Mouse (Mus musculus): ENCODE results near the gene Rab11fip2. TPM values are rescaled to one million over a fixed set of nuclear protein-coding genes. Genes with fewer than 3 reads are reported as not detected.

Rab11fip2 gene
- polyA plus RNA-seq (2012; ENCODE audit: low replicate concordance), result 0.64 and 1.4 TPM in 2 replicates

DNA sequence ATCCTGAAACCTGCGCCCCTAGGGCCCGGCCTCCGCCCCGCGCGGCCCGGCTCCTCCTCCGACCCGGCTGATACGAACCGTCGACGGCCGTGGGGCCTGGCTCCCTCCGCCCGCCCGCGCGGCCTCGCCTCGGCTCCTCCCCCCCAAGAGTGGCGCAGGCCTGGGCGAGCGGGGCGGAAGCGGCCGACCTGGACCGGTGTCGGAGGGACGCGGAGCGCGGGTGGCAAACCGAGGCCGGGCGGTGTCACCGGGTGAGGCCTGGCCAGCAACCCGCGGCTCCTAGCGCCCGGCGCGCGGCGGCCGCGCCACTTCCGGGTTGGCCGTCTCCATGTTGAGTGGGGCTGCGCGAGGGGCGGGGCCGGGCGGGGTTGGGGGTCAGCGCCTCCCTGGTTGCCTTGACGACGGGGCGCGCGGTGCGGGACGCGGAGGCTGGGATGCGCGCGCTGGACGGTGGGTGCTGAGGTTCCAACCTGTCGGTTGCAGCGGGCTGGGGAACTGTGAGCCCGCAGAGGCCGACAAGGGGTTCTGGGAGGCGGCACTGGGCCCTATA, at the start of gene Rab11fip2:
Gene Rab11fip2, minus strand, starts transcription at position 333 of the 550 bp plus-strand sequence.

